Mouse (Mus musculus) urinary bladder, adult 2 months (tissue): ENCODE measurements around the gene H60b. TPM values are rescaled to one million over a fixed set of nuclear protein-coding genes. Genes with fewer than 3 reads are reported as not detected.
"Not testable (repeated sequence)": the region's sequence is repeated elsewhere in the genome, so short reads cannot be mapped to it uniquely, and the experiment has no call there.

Experiments
- DNase-seq: peaks from one replicate; pipeline ENCODE4 v3.0.0; 2022; ENCODE audit warnings: low spot score
- polyA plus RNA-seq: library from polyadenylated mRNA; depleted of rRNA; stranded (reverse); fragments of >200 nt; gene quantifications from 2 replicates; pipeline ENCODE4 v1.2.3, GENCODE M21; 2012; rRNA removed

H60b gene
- polyA plus RNA-seq, 1 experiment: 0.87 TPM

DNA sequence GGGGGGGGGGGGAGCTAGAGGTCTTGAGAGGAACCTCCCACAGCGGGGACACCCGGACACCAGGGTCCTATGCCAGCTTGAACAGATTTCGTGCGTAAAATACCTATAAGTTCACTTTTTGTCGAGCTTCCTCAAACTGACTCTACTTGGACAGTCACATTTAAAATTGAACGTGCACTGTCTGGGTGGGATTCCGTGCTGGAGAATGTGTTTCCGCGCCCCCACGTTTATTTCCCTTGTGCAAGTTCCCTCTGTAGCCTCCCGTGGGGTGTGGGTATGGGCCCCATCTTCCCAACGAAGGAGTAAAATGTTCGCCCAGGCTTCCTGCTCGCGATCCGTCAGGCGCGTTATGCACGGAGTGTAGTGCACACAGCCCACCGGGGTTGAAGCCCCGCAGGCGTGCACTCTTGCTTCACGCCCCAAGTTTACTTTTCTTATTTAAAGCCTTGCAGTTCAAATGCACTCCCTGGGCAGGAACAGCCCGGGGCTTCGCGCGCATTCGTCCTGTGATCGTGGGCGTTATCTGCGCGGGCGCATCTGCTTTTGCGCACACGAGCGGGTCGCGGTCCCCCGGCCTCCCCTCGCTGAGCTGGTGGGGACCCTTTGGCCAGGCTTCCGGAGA, 115.4 kb downstream of the H60b start:
- no peak for DNase-seq

- DNase-seq: no peak
Measured at GRCm38 (mm10) chr10:22274445-22275057, 116.2 kb downstream of the H60b start.

- DNase-seq: not testable (repeated sequence)
Measured at GRCm38 (mm10) chr10:22278468-22278867, 120.1 kb downstream of the H60b start.

DNA sequence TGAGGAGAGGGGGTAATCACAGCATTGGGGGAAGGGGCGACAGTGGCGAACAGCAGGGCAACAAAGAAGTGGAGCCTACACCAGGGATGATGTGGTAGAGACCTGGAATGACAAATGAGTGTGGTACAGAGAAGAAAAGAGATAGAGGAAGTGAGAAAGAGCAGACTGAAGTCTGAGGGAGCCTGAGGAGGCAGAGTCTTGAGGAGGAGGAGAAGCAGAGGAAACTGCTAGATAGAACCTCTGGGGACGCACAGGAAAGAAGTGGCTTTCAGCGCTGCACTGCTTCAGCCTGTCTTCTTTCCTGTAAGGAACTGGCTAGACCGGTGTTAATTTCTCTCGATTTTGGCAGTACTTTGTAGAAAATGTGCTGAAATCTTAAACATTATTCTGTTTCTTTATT, 124.4 kb downstream of the H60b start:
- DNase-seq: no peak

DNA sequence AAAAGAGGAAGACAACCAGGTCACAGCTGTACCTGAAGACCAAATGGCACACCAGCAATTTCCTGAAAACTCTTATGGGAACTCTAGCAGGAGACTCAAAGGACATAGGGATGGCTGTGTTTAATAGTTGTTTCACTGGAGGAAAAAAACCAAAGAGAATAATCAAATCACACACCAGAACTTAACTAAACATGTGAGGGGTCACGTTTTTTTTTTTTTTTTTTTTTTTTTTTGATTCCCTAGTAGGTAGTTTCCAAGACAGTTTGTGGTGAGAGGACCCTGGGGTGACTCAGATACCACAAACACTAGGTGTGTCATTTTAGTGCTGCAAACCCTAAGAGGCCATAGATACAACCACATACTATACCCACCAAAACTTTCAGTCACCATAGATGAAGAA, 137.3 kb downstream of the H60b start:
- no peak for DNase-seq

GRCm38 (mm10) chr10:22297033-22297762, 138.8 kb downstream of the H60b start:
- no peak for DNase-seq

DNA sequence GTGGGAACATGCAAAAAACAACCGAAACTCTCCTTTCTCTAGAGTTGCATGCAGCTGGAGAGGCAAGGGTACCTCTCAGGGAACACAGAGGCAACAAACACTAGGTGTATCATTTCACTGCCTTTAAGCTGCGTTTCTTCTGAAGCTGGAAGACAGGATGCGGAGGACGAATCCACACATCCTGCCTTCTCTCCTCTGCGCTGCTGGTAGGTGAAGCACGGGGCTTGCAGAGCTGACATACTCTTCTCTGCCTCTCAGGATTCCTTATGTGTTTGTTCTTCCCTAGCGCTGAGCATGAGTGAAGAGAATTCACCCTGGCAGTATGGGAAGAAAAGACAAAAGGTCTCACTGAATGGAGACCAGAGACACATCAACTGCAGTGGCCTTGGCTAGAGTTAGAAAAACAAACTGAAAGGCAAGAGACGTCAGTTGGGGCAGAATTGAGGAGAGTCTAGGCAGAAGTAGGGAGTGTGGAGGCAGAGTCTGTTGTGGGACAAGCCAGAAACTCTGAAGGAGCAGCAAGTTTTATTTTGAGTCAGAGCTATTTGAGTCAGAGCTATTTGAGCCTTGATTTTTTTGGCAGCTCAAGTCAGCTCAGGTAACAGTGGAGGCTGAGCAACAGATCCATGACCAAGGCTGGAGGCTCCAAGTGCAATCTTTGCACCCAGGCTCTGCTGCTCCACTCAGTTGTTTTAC, 139.5 kb downstream of the H60b start:
- DNase-seq: no peak

DNA sequence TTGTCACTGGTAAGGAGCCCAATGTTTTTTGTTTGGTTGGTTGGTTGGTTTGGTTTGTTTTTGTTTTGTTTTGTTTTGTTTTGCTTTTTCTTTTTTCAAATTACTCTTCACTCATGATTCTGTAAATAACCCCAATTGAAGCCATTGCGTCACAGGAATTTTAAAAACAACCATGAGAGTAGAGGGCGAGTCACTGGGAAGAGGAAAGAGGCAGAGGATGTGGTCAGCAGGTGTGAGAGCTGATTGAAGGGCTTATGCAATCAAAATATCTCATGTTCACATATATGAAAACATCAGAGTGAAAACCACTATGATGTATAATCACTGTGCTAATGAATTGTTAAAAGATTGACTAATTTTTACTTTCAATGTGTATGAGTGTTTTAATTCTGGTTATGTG, 140.9 kb downstream of the H60b start:
- DNase-seq: no peak

DNA sequence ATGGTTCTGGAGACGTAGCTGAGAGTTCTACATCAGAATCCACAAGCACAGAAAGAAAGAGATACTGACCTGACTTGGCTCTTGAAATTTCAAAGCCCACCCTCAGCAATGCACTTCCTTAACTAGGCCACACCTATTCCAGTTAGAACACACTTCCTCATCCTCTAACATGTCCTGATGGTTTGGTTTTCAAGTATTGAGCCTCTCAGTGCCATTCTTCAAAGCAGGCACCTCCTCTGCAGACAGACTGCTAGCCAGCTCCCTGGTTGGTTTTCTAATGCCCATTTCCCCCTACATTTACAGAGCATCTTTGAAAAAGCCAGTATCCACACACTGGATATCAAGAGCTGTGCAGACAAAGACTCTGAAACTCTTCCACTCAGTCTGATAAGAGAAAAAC, 143.3 kb downstream of the H60b start:
- no peak for DNase-seq

DNA sequence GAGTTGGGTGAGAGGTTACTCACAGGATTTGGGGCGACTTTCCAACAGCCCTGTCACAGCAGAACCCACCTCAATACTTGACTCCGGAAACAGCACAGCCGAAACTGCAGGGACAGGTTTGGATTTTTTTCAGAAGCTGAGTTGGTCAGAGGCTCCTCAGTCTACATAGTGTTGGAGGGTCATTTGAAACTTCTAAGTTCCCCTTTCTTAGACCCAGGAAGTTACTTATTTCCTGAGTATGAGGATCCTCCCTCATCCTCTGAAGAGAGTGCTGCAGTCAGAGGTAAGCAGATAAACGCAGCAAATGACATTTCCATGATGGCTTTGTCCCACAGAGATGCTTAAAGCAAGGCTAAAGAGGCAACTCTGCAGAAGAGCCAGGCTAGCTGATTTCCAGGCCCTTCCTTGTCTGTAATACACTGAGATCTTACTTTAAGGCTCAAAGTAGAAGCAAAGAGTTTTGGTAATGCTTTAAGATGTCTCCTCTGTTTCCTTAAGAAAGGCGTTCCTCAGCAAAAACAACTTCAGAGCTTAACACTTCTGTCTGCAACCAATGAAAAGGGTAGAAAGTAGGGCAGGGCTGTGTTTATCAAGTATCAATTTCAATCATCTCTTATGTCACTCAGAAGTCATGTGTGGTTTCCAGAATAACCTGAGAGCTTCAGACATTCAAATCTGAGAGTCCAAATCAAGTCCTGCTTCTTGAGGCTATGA, 144.1 kb downstream of the H60b start:
- no peak for DNase-seq

- DNase-seq: no peak
Measured at GRCm38 (mm10) chr10:22303736-22304135, 145.3 kb downstream of the H60b start.

DNA sequence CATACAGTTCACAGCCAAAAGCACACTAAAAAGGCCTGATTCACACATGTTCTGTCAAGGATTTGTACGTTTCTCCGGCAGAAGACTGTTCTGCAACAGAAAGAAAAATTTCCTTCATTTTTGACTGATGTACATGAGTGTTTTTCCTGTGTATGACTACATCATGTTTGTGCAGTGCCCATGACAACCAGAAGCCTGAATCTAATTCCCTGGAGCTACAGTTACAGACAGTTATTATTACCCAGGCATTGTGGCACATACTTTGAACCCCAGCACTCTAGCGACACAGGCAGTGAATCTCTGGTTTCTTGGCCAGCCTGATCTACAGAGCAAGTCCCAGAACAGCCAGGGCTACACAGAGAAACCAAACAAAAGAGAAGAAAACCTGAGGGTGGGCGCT, 147.4 kb downstream of the H60b start:
- no peak for DNase-seq

- no peak for DNase-seq
Measured at GRCm38 (mm10) chr10:22306452-22306851, 148.1 kb downstream of the H60b start.

DNA sequence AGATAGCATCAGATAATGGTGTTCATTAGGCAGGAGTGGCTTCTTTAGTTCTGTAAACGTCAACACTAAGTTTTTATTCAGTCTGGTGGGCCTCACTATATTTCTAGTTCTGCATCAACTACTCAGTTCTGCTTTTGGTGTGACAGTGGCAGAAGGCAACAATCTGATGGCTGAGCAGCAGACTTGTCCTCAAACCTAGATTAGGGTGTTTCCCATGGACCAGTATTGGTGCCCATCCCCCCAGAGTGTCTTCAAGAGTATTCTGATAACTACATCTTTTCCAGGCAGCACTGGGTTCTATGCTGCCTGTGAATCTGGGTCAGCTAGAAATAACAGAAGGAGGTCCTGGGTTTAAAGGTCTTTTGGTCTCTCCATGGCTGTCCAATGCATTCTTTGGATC, 149.8 kb downstream of the H60b start:
- no peak for DNase-seq

DNA sequence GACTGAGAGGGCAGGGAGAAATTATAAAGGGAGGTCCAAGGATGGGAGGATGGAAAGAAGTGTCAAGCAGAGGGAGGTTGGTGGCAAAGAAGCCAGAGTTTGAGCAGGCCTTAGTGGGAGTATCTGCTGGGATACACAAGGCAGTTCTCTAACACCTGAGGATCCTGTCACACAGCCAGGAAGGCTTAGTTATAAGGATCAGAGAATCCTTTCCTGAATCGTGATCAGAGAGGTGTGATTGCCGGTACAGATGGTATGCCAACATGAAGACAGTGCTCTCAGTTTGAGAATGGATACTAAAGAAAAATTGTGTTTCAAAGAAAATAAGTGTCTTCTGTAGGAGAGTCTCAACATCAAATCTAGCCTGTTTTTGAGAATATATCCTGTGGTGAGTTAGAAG, 164.5 kb downstream of the H60b start:
- no peak for DNase-seq

Other genes with a start within 250 kb of the H60b start
- gene 4930444G20Rik, start 90.5 kb upstream of the H60b start, polyA plus RNA-seq: not detected in 2 replicates
- gene E030030I06Rik, start 9.3 kb upstream of the H60b start, polyA plus RNA-seq: 7.0 and 10.3 TPM in 2 replicates
- gene Raet1e, start within 50 bp of the H60b start, polyA plus RNA-seq: 6.3 and 6.7 TPM in 2 replicates
- gene Raet1d, start 202.0 kb downstream of the H60b start, polyA plus RNA-seq: 1.3 and 1.6 TPM in 2 replicates